In the genomic region with DNA sequence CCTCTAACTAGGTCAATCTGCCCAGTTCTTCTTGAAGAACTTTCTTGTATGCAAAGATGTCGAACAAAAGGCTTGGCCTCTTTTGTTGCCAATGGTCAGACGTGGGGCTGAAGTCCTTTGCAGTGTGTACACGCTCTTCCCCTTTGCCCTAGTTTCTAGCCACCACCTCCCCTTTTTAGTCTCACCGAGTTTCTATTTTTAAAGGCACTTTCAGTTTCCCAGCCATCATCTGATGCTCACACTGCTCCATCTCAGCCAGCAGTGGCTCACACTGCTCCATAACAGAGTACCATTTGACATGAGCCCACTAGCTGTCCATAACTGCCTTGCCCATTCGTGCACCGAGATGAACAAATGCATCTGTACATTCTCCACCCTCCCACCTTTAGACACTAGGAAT, we compare ENCODE assay signal across 20 mouse cellular contexts.
DNase-seq lines count a peak whose midpoint lies in the region; ATAC-seq and TF ChIP-seq lines count a peak whose summit lies in the region.
"Had no signal": no experiment of that assay in that cellular context is flagged by ENCODE, and none has a peak within 500 bp of the region (broad histone marks: within the 10 kb centered on the region; RNA-seq: fewer than 3 reads in every experiment).

No protein-coding gene starts in this region.

- 23% methylated on average over 6 of the region's 6 CpGs for WGBS in liver, adult 2 months
- 79% methylated on average over 6 of the region's 6 CpGs for WGBS in hindbrain, embryonic 13.5 days

- no peak overlapping the region for H3K9ac ChIP-seq in liver, adult 2 months (ENCODE audit: low read depth, low read length)
- no peak overlapping the region for H3K9ac ChIP-seq in hindbrain, embryonic 13.5 days
- H3K9ac ChIP-seq: midbrain, embryonic 12.5 days; neural tube, embryonic 13.5 days had no signal

- H3K79me2 ChIP-seq in liver, adult 2 months (ENCODE audit: control insufficient read depth, insufficient read depth, low read length) = no peaks in the 10 kb centered on the region

- no peaks in the 10 kb centered on the region for H3K27me3 ChIP-seq in liver, adult 2 months (ENCODE audit: control insufficient read depth, insufficient read depth, low read length)
- H3K27me3 ChIP-seq in hindbrain, embryonic 13.5 days = 0 out of 2 replicates have a peak, but pooled peaks cover 3% of the 10 kb centered on the region

- no peak for ATAC-seq in hindbrain, embryonic 13.5 days (ENCODE audit: low FRiP score)
- ATAC-seq: hindbrain, postnatal 0 days had no signal

- no peak overlapping the region for H3K4me2 ChIP-seq in hindbrain, embryonic 13.5 days
- H3K4me2 ChIP-seq: midbrain, embryonic 12.5 days; neural tube, embryonic 13.5 days had no signal

- TF ChIP-seq POLR2A in liver, adult 2 months (IDR thresholded peaks at IDR 0.05; ENCODE audit: extremely low read depth, insufficient read depth, low read length) = no peak

- intact Hi-C loops in gastrocnemius, adult 2 months (cut with DNase I) = no loop called here
- intact Hi-C loops in gastrocnemius, postnatal 14 days (cut with DNase I; ENCODE audit: low total_unique reads) = no loop called here
- intact Hi-C loops in heart, postnatal 14 days (cut with DNase I) = no loop called here

- no peaks in the 10 kb centered on the region for H3K36me3 ChIP-seq in liver, adult 2 months (ENCODE audit: control insufficient read depth, insufficient read depth, low read length)
- H3K36me3 ChIP-seq in hindbrain, embryonic 13.5 days = no peaks in the 10 kb centered on the region
- H3K36me3 ChIP-seq: forebrain, embryonic 10.5 days; midbrain, embryonic 12.5 days; neural tube, embryonic 13.5 days had no signal

- peak overlapping the region; percentile 79 for H3K27ac ChIP-seq in gastrocnemius, adult 2 months
- H3K27ac ChIP-seq in liver, adult 2 months (replicated peaks; ENCODE audit: insufficient read depth, low read depth, low read length) = peak overlapping the region; percentile 45; the same call in 1 of the 2 replicates
- no peak overlapping the region for H3K27ac ChIP-seq in hindbrain, embryonic 13.5 days
- H3K27ac ChIP-seq: forebrain, embryonic 10.5 days; hindbrain, postnatal 0 days; midbrain, embryonic 12.5 days; neural tube, embryonic 13.5 days had no signal

- peak; percentile 20 for DNase-seq in gastrocnemius, adult 2 months
- no peak for DNase-seq in gastrocnemius, postnatal 14 days
- DNase-seq in liver, adult 2 months (ENCODE audit: extremely low read depth, low read depth, low spot score) = peak; percentile 82
- no peak for DNase-seq in liver
- DNase-seq in heart, postnatal 14 days = peak; percentile 18 to 31
- peak; percentile 22 for DNase-seq in skeletal muscle tissue, adult 2 months (ENCODE audit: low read depth, low spot score)
- no peak for DNase-seq in ovary, postnatal 10 days (ENCODE audit: low spot score)
- DNase-seq: cerebellum, adult 9-10 months; gastrocnemius, postnatal 10 days; kidney, adult 8-10 months; layer of hippocampus, postnatal 36 days; lung, adult 2 months; lung, postnatal 4 days; right cerebral cortex, postnatal 25 days; thymus, postnatal 25 days had no signal

- no peaks in the 10 kb centered on the region for H3K9me3 ChIP-seq in hindbrain, embryonic 13.5 days
- H3K9me3 ChIP-seq: forebrain, embryonic 10.5 days; midbrain, embryonic 12.5 days; neural tube, embryonic 13.5 days had no signal

- no peak overlapping the region for H3K4me3 ChIP-seq in gastrocnemius, adult 2 months
- H3K4me3 ChIP-seq in liver, adult 2 months (ENCODE audit: insufficient read depth, low read depth, low read length) = no peak overlapping the region
- no peak overlapping the region for H3K4me3 ChIP-seq in hindbrain, embryonic 13.5 days
- H3K4me3 ChIP-seq: forebrain, embryonic 10.5 days; midbrain, embryonic 12.5 days; neural tube, embryonic 13.5 days had no signal

- TF ChIP-seq CTCF in gastrocnemius, adult 2 months (IDR thresholded peaks at IDR 0.05) = no peak
- no peak for TF ChIP-seq CTCF in liver, adult 2 months (IDR thresholded peaks at IDR 0.05; ENCODE audit: low read depth, low read length)

- H3K4me1 ChIP-seq in liver, adult 2 months (ENCODE audit: control insufficient read depth, insufficient read depth, low read length) = peaks cover 6% of the 10 kb centered on the region; the same call in 1 of the 2 replicates
- H3K4me1 ChIP-seq in hindbrain, embryonic 13.5 days (replicated peaks) = no peaks in the 10 kb centered on the region
- H3K4me1 ChIP-seq: midbrain, embryonic 12.5 days; neural tube, embryonic 13.5 days had no signal

Comparison
In these comparisons a context has a peak if more than half of its experiments do, and no peak if none do; other contexts are left out.
1. DNase-seq: peak in gastrocnemius, adult 2 months (single experiment), liver, adult 2 months (single experiment), heart, postnatal 14 days (2 of 2) and skeletal muscle tissue, adult 2 months (single experiment); none in gastrocnemius, postnatal 14 days (single experiment), liver (single experiment) and ovary, postnatal 10 days (single experiment).